Mouse (Mus musculus): ENCODE results near the gene Aicda.

GRCm38 (mm10) chr6:122545289-122545882, 8.2 kb upstream of the Aicda start:
- TF ChIP-seq EP300 (IDR thresholded peaks at IDR 0.05; ENCODE audit: low read length) (peak; percentile 90), CTCF (conservative IDR thresholded peaks at IDR 0.05 in 1 of 2, IDR thresholded peaks at IDR 0.05 in 1 of 2; ENCODE audit: low read depth in 2 of 2, low read length in 2 of 2) (no peak), POLR2A (IDR thresholded peaks at IDR 0.05; ENCODE audit: low read depth, low read length) (no peak), ZNF384 (IDR thresholded peaks at IDR 0.05; ENCODE audit: low read depth, low read length) (peak; percentile 49; the same call in 1 of the 2 replicates), UBTF (IDR thresholded peaks at IDR 0.05; ENCODE audit: low read depth, low read length) (no peak), MAX (IDR thresholded peaks at IDR 0.05; ENCODE audit: low read length) (no peak), ZMIZ1 (IDR thresholded peaks at IDR 0.05; ENCODE audit: low read depth, low read length) (no peak)

All from CH12.LX (cell line).